Comparison of ENCODE assay signal across 8 mouse cellular contexts in the genomic region with DNA sequence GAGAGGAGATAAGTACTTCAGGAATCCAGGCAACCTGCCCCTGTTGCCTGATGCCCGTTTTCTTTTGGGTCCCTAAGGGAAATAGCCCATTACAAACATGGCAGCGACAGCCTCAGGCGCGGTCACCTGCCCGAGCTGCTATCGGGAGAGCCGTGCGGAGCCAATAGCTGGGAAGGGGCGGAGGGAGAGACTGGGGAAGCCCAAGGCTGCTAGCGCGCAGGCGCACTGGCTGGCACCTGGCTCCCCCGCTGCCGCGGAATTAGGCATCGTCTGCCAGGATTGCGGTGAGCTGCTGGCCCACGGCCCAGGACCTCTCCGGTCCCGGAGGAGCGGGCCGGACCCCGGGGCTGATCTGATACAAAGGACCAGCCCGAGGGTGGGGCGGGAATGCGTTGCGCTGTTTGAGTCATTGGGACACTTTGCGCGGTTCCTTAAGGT. TPM values are rescaled to one million over a fixed set of nuclear protein-coding genes. Genes with fewer than 3 reads are reported as not detected.
DNase-seq lines count a peak whose midpoint lies in the region; ATAC-seq lines count a peak whose summit lies in the region.

No protein-coding gene starts in this region.

- H3K27me3 ChIP-seq in hindbrain, embryonic 12.5 days = peaks cover 29% of the 10 kb centered on the region

- H3K36me3 ChIP-seq in hindbrain, embryonic 12.5 days = no peaks in the 10 kb centered on the region

- peak overlapping the region; percentile 66 for H3K4me2 ChIP-seq in hindbrain, embryonic 12.5 days (replicated peaks)

- peak overlapping the region; percentile 47 for H3K4me3 ChIP-seq in hindbrain, embryonic 12.5 days

- H3K27ac ChIP-seq in hindbrain, embryonic 12.5 days = no peak overlapping the region

- under 1% methylated on average over 29 of the region's 29 CpGs for WGBS in hindbrain, embryonic 12.5 days

- H3K4me1 ChIP-seq in hindbrain, embryonic 12.5 days = peaks cover 9% of the 10 kb centered on the region

- no peaks in the 10 kb centered on the region for H3K9me3 ChIP-seq in hindbrain, embryonic 12.5 days (replicated peaks)

- peak; percentile 93 for DNase-seq in Muller cell, postnatal 12 days (ENCODE audit: inconsistent ontology term)
- peak; percentile 97 for DNase-seq in cerebellum, adult 9-11 months
- DNase-seq in frontal cortex, adult 2 months (ENCODE audit: extremely low spot score in 1 of 2, low spot score in 1 of 2) = peak; percentile 87 to 93
- peak; percentile 86 to 92 for DNase-seq in layer of hippocampus, postnatal 14 days (ENCODE audit: low spot score in 2 of 2)
- DNase-seq in lung, postnatal 10 days = peak; percentile 87
- peak; percentile 87 for DNase-seq in ovary, postnatal 36 days (ENCODE audit: low spot score)
- peak; percentile 95 for DNase-seq in thymus, postnatal 14 days

- peak; percentile 88 for ATAC-seq in hindbrain, embryonic 12.5 days (ENCODE audit: low FRiP score)

- peak overlapping the region; percentile 76 for H3K9ac ChIP-seq in hindbrain, embryonic 12.5 days

RNA-seq across cellular contexts. Expression of gene 2310034G01Rik, which starts 6.6 kb away (rescaled TPM):
- 1.8 and 2.1 TPM in 2 replicates for polyA plus RNA-seq in frontal cortex, adult 2 months (2012; rRNA removed)
- polyA plus RNA-seq in hindbrain, embryonic 12.5 days (2016; fragmentation: Nextera tagmentation; extraction: Ambion mirVana) = 1.4 and 1.5 TPM in 2 replicates
- total RNA-seq in layer of hippocampus, postnatal 14 days (2021) = 1 to 10 TPM in 1 of 2 experiments, under 1 TPM in 1; 0.94 to 1.2 TPM

RNA-seq across cellular contexts. Expression of gene Mfsd13a, which starts 15.8 kb away (rescaled TPM):
- 30.4 and 39.6 TPM in 2 replicates for polyA plus RNA-seq in frontal cortex, adult 2 months (2012; rRNA removed)
- 7.1 and 7.6 TPM in 2 replicates for polyA plus RNA-seq in hindbrain, embryonic 12.5 days (2016; fragmentation: Nextera tagmentation; extraction: Ambion mirVana)
- 10 to 100 TPM; 31.7 to 32.5 TPM for total RNA-seq in layer of hippocampus, postnatal 14 days (2021)

RNA-seq across cellular contexts. Expression of gene Cuedc2, which starts 18.2 kb away (rescaled TPM):
- 226 and 229 TPM in 2 replicates for polyA plus RNA-seq in frontal cortex, adult 2 months (2012; rRNA removed)
- polyA plus RNA-seq in hindbrain, embryonic 12.5 days (2016; fragmentation: Nextera tagmentation; extraction: Ambion mirVana) = 239 and 261 TPM in 2 replicates
- total RNA-seq in layer of hippocampus, postnatal 14 days (2021) = 100 to 1,000 TPM; 156 to 162 TPM

RNA-seq across cellular contexts. Expression of gene Fbxl15, which starts 28.7 kb away (rescaled TPM):
- 33.2 and 36.5 TPM in 2 replicates for polyA plus RNA-seq in frontal cortex, adult 2 months (2012; rRNA removed)
- 26.2 and 28.3 TPM in 2 replicates for polyA plus RNA-seq in hindbrain, embryonic 12.5 days (2016; fragmentation: Nextera tagmentation; extraction: Ambion mirVana)
- total RNA-seq in layer of hippocampus, postnatal 14 days (2021) = 10 to 100 TPM; 32.4 to 32.9 TPM

RNA-seq across cellular contexts. Expression of gene Psd, which starts 29.8 kb away (rescaled TPM):
- 653 and 659 TPM in 2 replicates for polyA plus RNA-seq in frontal cortex, adult 2 months (2012; rRNA removed)
- polyA plus RNA-seq in hindbrain, embryonic 12.5 days (2016; fragmentation: Nextera tagmentation; extraction: Ambion mirVana) = 33.2 and 34.7 TPM in 2 replicates
- total RNA-seq in layer of hippocampus, postnatal 14 days (2021) = 100 to 1,000 TPM; 701 to 730 TPM
